Mouse (Mus musculus): ENCODE results near the gene Fam173a. TPM values are rescaled to one million over a fixed set of nuclear protein-coding genes. Genes with fewer than 3 reads are reported as not detected.

The Fam173a gene
- polyA plus RNA-seq, 1 experiment from 2014 or later: 96.8 TPM

DNA sequence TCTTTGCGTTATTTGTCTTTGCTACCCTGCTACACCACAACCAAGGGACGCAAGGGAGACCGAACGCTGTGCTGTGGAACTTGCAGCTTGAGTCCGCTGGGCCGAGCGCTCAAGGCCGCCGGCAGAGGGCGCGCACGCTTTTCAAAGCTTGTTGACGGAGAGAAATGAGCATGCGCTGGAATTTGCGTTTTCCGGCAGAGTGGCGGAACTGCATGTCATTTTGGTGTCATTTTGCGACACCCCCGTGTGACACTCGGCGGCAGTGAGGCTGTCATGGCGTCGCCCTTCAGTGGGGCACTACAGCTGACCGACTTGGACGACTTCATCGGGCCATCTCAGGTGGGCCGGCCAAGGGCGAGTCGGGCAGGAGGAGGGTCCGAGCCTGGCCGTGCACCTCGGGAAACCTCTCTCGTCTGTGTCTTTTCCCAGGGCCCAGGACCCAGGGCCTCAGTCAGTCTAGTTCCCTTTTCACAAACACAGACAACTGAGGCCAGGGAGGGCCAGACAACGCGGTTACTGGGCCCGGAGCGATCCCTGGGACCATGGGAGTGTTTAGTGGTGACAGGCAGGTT, 19.1 kb downstream of the Fam173a start, which contains the start of gene Narfl:
TSS of gene Narfl (plus strand) at position 228 of the 572 bp plus-strand sequence.
- H3K9ac ChIP-seq: peak within 1 kb of the TSS; percentile 80
- peak within 1 kb of the TSS; percentile 73 for H3K4me3 ChIP-seq (ENCODE audit: low read depth, low read length)
- no peaks in the 10 kb centered on the region for H3K27me3 ChIP-seq (ENCODE audit: insufficient read depth, low read length)
- WGBS: 0% methylated on average over 37 of the region's 37 CpGs
- no peaks in the 10 kb centered on the region for H3K9me3 ChIP-seq (ENCODE audit: low read depth, low read length)
- peak; percentile 98 for TF ChIP-seq CTCF (IDR thresholded peaks at IDR 0.05; ENCODE audit: low read depth)
- DNase-seq (peak; percentile 100), ATAC-seq (ENCODE audit: insufficient read depth) (peak; percentile 87)
- no peaks in the 10 kb centered on the region for H3K4me1 ChIP-seq (ENCODE audit: insufficient read depth)
- H3K4me2 ChIP-seq: peak within 1 kb of the TSS; percentile 73
- H3K27ac ChIP-seq (ENCODE audit: low read depth): no peak within 1 kb of the TSS
- H3K36me3 ChIP-seq (ENCODE audit: insufficient read depth): 0 out of 2 replicates have a peak, but pooled peaks cover 11% of the 10 kb centered on the region

DNA sequence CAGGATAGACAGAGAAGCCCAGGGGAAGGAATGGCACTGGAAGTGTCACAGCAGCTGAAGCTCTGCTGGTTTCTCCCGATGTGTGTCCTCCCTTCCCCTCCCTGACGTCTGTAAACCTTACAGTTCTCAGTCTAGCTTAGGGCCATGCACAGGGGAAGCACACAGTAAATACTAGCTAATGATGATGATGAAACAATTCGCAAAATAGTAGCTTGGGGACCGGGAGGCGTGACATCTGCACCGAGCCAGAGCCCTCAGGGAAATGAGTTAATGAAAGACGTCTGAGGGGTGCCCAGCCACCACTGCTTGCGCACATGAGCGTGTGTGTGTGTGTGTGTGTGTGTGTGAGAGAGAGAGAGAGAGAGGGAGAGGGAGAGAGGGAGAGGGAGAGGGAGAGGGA, 23.4 kb downstream of the Fam173a start:
- Histone ChIP-seq H3K4me2 (no peak overlapping the region), H3K27ac (ENCODE audit: low read depth) (no peak overlapping the region), H3K4me1 (ENCODE audit: insufficient read depth) (no peaks in the 10 kb centered on the region), H3K9ac (no peak overlapping the region), H3K9me3 (ENCODE audit: low read depth, low read length) (no peaks in the 10 kb centered on the region), H3K4me3 (ENCODE audit: low read depth, low read length) (no peak overlapping the region), H3K36me3 (ENCODE audit: insufficient read depth) (no peaks in the 10 kb centered on the region), H3K27me3 (ENCODE audit: insufficient read depth, low read length) (no peaks in the 10 kb centered on the region)
- 54% methylated on average over 9 of the region's 9 CpGs for WGBS
- no peak for DNase-seq
- ATAC-seq (ENCODE audit: insufficient read depth): no peak
- TF ChIP-seq CTCF (IDR thresholded peaks at IDR 0.05; ENCODE audit: low read depth): no peak

GRCm38 (mm10) chr17:25765886-25766285, 26.8 kb downstream of the Fam173a start:
- H3K4me1 ChIP-seq (ENCODE audit: insufficient read depth): no peaks in the 10 kb centered on the region
- H3K9ac ChIP-seq: no peak overlapping the region
- H3K36me3 ChIP-seq (ENCODE audit: insufficient read depth): no peaks in the 10 kb centered on the region
- DNase-seq (no peak), ATAC-seq (ENCODE audit: insufficient read depth) (no peak)
- no peaks in the 10 kb centered on the region for H3K9me3 ChIP-seq (ENCODE audit: low read depth, low read length)
- no peaks in the 10 kb centered on the region for H3K27me3 ChIP-seq (ENCODE audit: insufficient read depth, low read length)
- no peak overlapping the region for H3K27ac ChIP-seq (ENCODE audit: low read depth)
- H3K4me3 ChIP-seq (ENCODE audit: low read depth, low read length): no peak overlapping the region
- 67% methylated on average over 5 of the region's 5 CpGs for WGBS
- TF ChIP-seq CTCF (IDR thresholded peaks at IDR 0.05; ENCODE audit: low read depth): no peak
- H3K4me2 ChIP-seq: no peak overlapping the region

- no peak overlapping the region for H3K27ac ChIP-seq (ENCODE audit: low read depth)
- no peak overlapping the region for H3K9ac ChIP-seq
- DNase-seq (no peak), ATAC-seq (ENCODE audit: insufficient read depth) (no peak)
- TF ChIP-seq CTCF (IDR thresholded peaks at IDR 0.05; ENCODE audit: low read depth): no peak
- H3K4me1 ChIP-seq (ENCODE audit: insufficient read depth): no peaks in the 10 kb centered on the region
- no peak overlapping the region for H3K4me3 ChIP-seq (ENCODE audit: low read depth, low read length)
- no peak overlapping the region for H3K4me2 ChIP-seq
- H3K9me3 ChIP-seq (ENCODE audit: low read depth, low read length): no peaks in the 10 kb centered on the region
- no peaks in the 10 kb centered on the region for H3K36me3 ChIP-seq (ENCODE audit: insufficient read depth)
- WGBS: 38% methylated on average over 3 of the region's 3 CpGs
- H3K27me3 ChIP-seq (ENCODE audit: insufficient read depth, low read length): no peaks in the 10 kb centered on the region
Measured at GRCm38 (mm10) chr17:25762591-25762990, 30.1 kb downstream of the Fam173a start.

- no peak overlapping the region for H3K9ac ChIP-seq
- no peaks in the 10 kb centered on the region for H3K27me3 ChIP-seq (ENCODE audit: insufficient read depth, low read length)
- no peaks in the 10 kb centered on the region for H3K36me3 ChIP-seq (ENCODE audit: insufficient read depth)
- no peaks in the 10 kb centered on the region for H3K4me1 ChIP-seq (ENCODE audit: insufficient read depth)
- 16% methylated on average over 4 of the region's 4 CpGs for WGBS
- H3K9me3 ChIP-seq (ENCODE audit: low read depth, low read length): no peaks in the 10 kb centered on the region
- no peak for DNase-seq
- no peak overlapping the region for H3K4me2 ChIP-seq
- no peak for TF ChIP-seq CTCF (IDR thresholded peaks at IDR 0.05; ENCODE audit: low read depth)
- no peak overlapping the region for H3K4me3 ChIP-seq (ENCODE audit: low read depth, low read length)
- ATAC-seq (ENCODE audit: insufficient read depth): no peak
- H3K27ac ChIP-seq (ENCODE audit: low read depth): no peak overlapping the region
Measured at GRCm38 (mm10) chr17:25761561-25761970, 31.1 kb downstream of the Fam173a start.

DNA sequence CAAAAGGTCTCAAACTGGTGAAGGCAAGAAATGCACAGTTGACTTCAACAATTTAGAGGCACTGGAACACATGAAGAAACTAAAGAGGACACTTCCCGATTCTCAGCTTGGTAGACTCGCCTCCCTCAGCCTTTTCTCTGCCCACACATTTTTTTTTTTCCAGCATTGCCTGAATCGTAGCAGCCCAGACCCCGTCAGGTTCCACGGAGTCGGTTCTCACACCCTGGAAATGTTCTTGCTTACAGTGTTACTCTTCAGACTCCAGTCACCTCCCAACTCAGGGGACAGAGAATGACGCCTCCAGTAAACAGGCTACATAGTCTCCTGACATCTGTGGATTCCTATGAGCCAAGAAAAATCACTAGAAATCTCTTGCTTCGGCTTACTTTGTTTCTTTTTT, 32.6 kb downstream of the Fam173a start:
- H3K27ac ChIP-seq (ENCODE audit: low read depth): no peak overlapping the region
- no peak for DNase-seq
- H3K4me2 ChIP-seq: no peak overlapping the region
- H3K9ac ChIP-seq: no peak overlapping the region
- H3K4me3 ChIP-seq (ENCODE audit: low read depth, low read length): no peak overlapping the region
- no peak for TF ChIP-seq CTCF (IDR thresholded peaks at IDR 0.05; ENCODE audit: low read depth)
- no peak for ATAC-seq (ENCODE audit: insufficient read depth)
- no peaks in the 10 kb centered on the region for H3K27me3 ChIP-seq (ENCODE audit: insufficient read depth, low read length)
- H3K36me3 ChIP-seq (ENCODE audit: insufficient read depth): no peaks in the 10 kb centered on the region
- H3K9me3 ChIP-seq (ENCODE audit: low read depth, low read length): no peaks in the 10 kb centered on the region
- H3K4me1 ChIP-seq (ENCODE audit: insufficient read depth): 0 out of 2 replicates have a peak, but pooled peaks cover 2% of the 10 kb centered on the region
- 67% methylated on average over 8 of the region's 8 CpGs for WGBS

DNA sequence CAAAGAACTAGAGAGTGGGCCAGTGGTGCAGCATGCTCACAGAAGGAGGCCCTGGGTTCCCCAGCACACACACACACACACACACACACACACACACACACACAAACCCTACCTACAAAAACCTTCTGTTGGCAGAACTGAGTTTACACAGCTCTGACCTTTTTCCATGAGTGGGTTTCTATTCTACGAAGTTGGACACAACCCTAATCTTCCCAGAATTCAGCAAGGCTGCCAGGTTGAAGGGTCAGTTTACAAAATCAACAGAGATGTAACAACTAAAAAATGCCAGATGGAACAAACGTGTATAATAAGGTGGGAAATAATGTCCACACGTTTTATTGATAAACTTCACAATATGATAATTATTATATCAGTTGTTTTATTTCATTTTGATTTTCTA, 35.0 kb downstream of the Fam173a start:
- Histone ChIP-seq H3K27me3 (ENCODE audit: insufficient read depth, low read length) (no peaks in the 10 kb centered on the region), H3K4me1 (ENCODE audit: insufficient read depth) (0 out of 2 replicates have a peak, but pooled peaks cover 2% of the 10 kb centered on the region), H3K4me2 (no peak overlapping the region), H3K9me3 (ENCODE audit: low read depth, low read length) (no peaks in the 10 kb centered on the region), H3K27ac (ENCODE audit: low read depth) (no peak overlapping the region), H3K4me3 (ENCODE audit: low read depth, low read length) (no peak overlapping the region), H3K9ac (no peak overlapping the region), H3K36me3 (ENCODE audit: insufficient read depth) (no peaks in the 10 kb centered on the region)
- 45% methylated on average over 3 of the region's 3 CpGs for WGBS
- no peak for TF ChIP-seq CTCF (IDR thresholded peaks at IDR 0.05; ENCODE audit: low read depth)
- ATAC-seq (ENCODE audit: insufficient read depth): no peak
- no peak for DNase-seq
